Mouse (Mus musculus) spleen, adult 12 weeks (tissue): Measurements from ENCODE around the gene Gcsh.

Source experiments
- DNase-seq: peaks from one replicate; pipeline ENCODE4 v3.0.0; 2022; ENCODE audit warnings: low spot score

Gene Gcsh

DNA sequence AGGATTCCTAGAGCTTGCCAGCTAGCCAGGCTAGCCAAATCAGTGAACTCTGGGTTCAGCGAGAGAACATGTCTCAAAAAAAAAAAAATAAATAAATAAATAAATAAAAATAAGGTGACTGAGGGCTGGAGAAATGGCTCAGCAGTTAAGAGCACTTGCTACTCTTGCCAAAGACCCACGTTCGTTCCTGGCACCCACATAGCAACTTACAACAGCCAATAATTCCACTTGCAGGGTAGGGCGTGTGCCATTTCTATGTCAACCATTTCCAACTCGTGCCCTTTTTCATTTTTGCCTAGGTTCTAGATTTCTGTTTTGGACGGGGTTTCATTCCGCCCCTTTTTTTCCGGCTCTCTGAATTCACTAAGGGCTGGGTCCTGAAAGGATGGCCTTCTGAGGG is 15.3 kb downstream of the Gcsh start:
- no peak for DNase-seq

DNA sequence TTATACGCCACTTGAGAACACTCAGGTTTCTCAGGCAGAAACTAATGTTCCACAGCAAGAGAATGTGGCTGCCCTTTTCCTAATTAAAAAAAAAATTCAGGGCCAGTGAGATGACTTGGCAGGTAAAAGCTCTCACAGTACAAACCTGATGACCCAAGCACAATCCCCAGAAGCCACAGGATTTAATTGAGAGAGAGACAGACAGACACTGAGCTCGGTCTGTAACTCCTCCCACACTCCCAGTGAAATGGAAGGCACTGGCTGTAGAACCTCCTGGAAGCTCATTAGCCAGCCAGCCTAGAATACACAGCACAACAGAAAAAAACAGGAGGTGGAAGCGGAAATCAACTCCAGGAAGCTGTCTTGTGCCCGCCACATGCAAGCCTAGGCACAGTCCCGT is 17.7 kb downstream of the Gcsh start:
- DNase-seq: no peak

- no peak for DNase-seq
Observed at GRCm38 (mm10) chr8:116975066-116975465, 18.3 kb downstream of the Gcsh start.

- no peak for DNase-seq
Observed at GRCm38 (mm10) chr8:116969531-116969930, 23.8 kb downstream of the Gcsh start.

- DNase-seq: no peak
Observed at GRCm38 (mm10) chr8:116954415-116954814, 38.9 kb downstream of the Gcsh start.

DNA sequence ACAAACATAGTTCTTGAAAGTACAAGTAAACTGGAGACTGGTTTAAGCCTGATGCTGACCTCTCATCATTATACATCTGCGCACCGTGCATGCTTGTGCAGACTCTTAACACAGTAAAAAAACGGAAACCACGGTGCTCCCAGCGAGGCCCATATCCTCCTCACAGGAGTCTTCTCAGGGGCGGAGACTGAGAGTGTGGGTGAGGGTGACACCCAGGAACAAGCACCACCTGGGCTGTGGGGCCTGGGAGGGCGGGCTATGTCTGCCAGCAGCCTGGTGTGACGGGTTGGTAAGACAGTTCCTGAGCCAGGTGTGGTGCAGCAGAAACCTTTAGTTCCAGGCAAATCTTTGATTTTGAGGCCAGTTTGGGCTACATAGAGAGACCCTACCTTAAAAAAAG is 40.9 kb downstream of the Gcsh start:
- no peak for DNase-seq

- no peak for DNase-seq
Observed at GRCm38 (mm10) chr8:116951778-116952177, 41.6 kb downstream of the Gcsh start.

- DNase-seq: no peak
Observed at GRCm38 (mm10) chr8:116951369-116951768, 42.0 kb downstream of the Gcsh start.

GRCm38 (mm10) chr8:116947589-116947988 is 45.7 kb downstream of the Gcsh start:
- no peak for DNase-seq

DNA sequence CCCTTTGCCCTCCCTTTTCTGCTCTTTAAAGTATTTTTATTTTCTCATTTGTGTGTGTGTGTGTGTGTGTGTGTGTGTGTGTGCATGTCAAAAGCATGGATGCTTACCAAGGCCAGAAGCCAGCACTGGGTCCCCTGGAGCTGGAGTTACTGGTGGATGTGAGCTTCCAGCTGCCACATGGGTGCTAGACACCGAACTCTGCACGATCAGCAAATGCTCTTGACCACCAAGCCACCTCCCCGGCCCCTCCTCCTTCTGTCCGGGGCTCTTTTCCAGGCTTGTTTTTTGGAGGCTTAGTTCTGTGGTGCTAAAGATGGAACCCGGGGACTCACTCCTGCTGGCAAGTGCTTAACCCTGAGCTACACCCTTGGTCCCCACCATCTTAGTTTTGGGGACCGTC is 46.5 kb downstream of the Gcsh start:
- DNase-seq: no peak

GRCm38 (mm10) chr8:116946268-116946838 is 47.0 kb downstream of the Gcsh start:
- DNase-seq: no peak

DNA sequence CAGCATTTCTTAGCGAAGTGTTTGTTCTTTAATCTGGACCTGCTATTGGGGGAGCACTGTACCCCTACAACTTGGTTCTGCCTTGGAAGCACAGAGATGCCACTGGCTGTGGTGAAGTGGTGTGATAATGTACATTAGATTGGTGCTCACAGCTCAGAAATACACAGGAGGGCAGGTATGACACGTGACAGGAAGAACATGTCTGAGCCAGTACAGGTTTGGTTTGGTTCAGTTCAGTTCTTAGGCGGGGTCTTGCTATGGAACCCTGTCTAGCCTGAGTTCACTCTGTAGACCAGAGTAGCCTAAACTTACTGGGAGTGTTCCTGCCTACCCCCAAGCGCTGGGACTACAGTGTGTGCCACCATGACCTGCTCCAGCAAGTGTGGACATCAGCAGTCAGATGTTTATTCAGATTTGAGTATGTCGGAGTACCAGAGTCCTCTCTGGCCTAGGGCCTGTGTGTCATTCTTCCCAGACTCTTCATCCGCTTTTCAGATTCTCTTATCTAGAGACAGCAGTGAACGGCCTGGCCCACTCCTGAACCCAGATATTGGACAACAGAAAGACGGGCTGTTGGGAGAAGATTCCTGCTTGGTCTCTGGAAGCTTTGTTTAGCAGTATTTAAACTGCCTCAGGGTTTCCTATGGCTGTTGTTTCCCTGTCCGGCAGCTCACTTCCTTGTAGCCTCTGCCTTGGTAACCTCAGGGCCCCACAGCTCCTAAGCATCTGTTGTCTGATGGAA is 48.0 kb downstream of the Gcsh start:
- DNase-seq: no peak

DNA sequence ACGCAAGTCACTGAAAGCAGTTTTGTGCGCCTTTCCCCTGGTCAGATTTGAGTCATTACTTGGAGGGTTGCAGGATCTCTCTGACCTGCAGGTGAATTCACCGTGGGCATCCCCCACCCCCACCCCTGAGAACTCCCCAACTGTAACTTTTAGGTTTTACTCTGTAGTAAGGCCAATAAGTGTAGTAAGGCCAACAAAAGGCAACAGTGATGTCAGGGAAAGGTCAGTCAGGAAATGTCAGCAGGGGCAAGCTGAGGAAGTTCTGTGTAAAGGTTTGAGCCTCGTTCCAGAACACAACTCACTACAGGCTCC is 49.0 kb downstream of the Gcsh start:
- no peak for DNase-seq

DNA sequence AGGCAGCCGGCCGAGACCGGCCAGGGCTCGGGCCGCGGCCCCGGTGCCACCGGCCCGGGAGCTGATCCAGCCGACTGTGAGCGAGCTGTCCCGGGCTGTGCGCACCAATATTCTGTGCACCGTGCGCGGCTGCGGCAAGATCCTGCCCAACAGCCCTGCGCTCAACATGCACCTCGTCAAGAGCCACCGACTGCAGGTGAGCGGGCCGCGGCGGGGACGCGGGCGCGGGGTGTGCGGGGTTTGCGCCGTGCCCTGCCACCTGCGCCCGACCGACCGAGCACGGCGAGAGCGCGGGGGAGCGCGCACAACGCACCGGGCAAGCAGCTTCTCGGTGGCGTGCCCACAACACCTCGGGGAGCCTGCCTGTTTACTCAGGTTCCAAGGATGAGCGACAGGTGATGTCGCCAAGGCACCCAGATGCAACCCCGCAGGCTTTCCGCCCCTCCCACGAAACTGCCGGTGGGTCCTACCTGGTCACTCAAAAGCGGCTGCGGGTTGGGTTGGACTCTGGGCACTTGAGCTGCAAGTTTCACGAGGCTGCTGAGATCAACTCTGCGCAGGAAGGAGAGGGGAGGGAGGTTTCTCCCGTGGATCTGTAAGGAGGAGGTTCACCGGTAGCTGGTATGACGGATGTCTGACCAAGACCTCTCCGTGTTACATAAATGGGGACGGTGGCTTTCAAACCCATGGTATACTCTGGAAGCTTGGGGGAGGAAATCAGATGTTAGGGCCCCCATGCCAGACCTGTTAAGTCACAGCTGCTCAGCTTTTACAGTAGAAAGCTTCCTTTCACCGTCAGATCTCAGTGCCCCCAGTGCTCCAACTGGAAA is 49.6 kb downstream of the Gcsh start:
- peak; percentile 23 for DNase-seq

- peak; percentile 77 for DNase-seq
Observed at GRCm38 (mm10) chr8:116943161-116943554, 50.2 kb downstream of the Gcsh start, which contains the start of gene Atmin. Gene Atmin, plus strand, starts transcription at chr8:116943393.

- no peak for DNase-seq
Observed at GRCm38 (mm10) chr8:116942284-116943058, 50.9 kb downstream of the Gcsh start.

DNA sequence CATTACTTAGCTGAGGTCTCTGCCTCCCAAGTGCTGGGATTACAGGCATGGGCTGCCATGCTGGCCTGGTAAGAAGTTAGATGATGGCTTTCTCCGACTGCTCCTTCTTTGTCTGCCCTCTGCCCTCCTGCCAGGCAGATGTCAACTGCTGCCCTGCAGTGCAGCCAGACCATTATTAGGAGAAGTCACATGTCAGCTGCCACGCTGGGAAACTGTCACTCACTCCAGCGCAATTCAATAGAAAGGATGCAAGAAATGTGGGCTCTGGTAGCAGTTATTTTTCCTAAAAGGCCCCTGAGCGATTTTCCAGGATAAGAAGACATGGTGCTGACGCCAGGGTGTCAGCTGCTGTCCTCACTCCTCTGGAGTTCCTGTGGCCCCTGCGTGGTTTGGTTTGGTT is 57.8 kb downstream of the Gcsh start:
- DNase-seq: no peak

GRCm38 (mm10) chr8:116934976-116935375 is 58.4 kb downstream of the Gcsh start:
- DNase-seq: no peak
